Mouse (Mus musculus) CH12.LX (cell line): ENCODE data around the gene Gm5965. TPM values are rescaled to one million over a fixed set of nuclear protein-coding genes. Genes with fewer than 3 reads are reported as not detected.

Experiments
- DNase-seq: peaks from one replicate; pipeline ENCODE4 v3.0.0-alpha.2; 2013; ENCODE audit errors: extremely low read depth
- H3K27ac ChIP-seq: 2 replicates; pipeline ENCODE4 v1.5.1; 2012; ENCODE audit warnings: low read depth, mild to moderate bottlenecking, control low read depth, moderate library complexity; ENCODE audit not compliant: insufficient read depth
- H3K27me3 ChIP-seq: replicated peaks from 2 replicates; pipeline ENCODE3; 2012; ENCODE audit warnings: inconsistent platforms
- H3K36me3 ChIP-seq, 2 experiments: replicated peaks in 1 of 2; 2 replicates each; pipeline versions ENCODE3 to v1.6.1; 2012; ENCODE audit warnings: inconsistent platforms in 1 of 2, low read length in 1 of 2, mild to moderate bottlenecking in 1 of 2, mixed read lengths in 1 of 2, moderate library complexity in 1 of 2; ENCODE audit not compliant: control insufficient read depth in 1 of 2, insufficient read depth in 1 of 2
- H3K4me1 ChIP-seq, 2 experiments: 2 replicates each; pipeline ENCODE4 v1.6.1; 2012; ENCODE audit warnings: inconsistent platforms in 1 of 2, moderate library complexity in 1 of 2; ENCODE audit not compliant: insufficient read depth in 2 of 2, control insufficient read depth in 1 of 2
- H3K4me2 ChIP-seq: 2 replicates; pipeline ENCODE4 v1.6.1; 2012; ENCODE audit warnings: low read depth, mild to moderate bottlenecking, control low read depth; ENCODE audit not compliant: poor library complexity, insufficient read depth, severe bottlenecking
- H3K4me3 ChIP-seq, 3 experiments: fragments of 150-350 bp in 1 of 3; sonication (generic) in 1 of 3; replicated peaks in 1 of 3; 2 replicates each; pipeline versions ENCODE3 to v1.5.1; 2011 to 2012; ENCODE audit warnings: low read depth in 2 of 3, low read length in 2 of 3, mild to moderate bottlenecking in 2 of 3, moderate library complexity in 2 of 3, control low read depth in 1 of 3, improper control_type of control experiment in 1 of 3, inconsistent platforms in 1 of 3, mixed read lengths in 1 of 3; ENCODE audit not compliant: poor library complexity in 1 of 3
- H3K79me2 ChIP-seq: replicated peaks from 2 replicates; pipeline ENCODE4 v1.6.1; 2012; ENCODE audit warnings: mild to moderate bottlenecking, moderate library complexity; ENCODE audit not compliant: control insufficient read depth, poor library complexity, insufficient read depth, severe bottlenecking; ENCODE audit errors: extremely low read depth
- H3K9ac ChIP-seq: 2 replicates; pipeline ENCODE4 v1.6.1; 2012; ENCODE audit warnings: low read depth, mild to moderate bottlenecking, control low read depth, moderate library complexity; ENCODE audit not compliant: insufficient read depth
- H3K9me3 ChIP-seq: replicated peaks from 2 replicates; pipeline ENCODE3; 2012; ENCODE audit warnings: low read length, inconsistent platforms, mixed read lengths
- BHLHE40 ChIP-seq: IDR thresholded peaks from 2 replicates; pipeline ENCODE4 v1.6.1; 2011; ENCODE audit warnings: mild to moderate bottlenecking, low read depth, low read length, improper control_type of control experiment
- CHD1 ChIP-seq: IDR thresholded peaks from 2 replicates; pipeline ENCODE4 v1.6.1; 2012; ENCODE audit warnings: low read depth, low read length, improper control_type of control experiment, inconsistent platforms
- CTCF ChIP-seq, 2 experiments: IDR thresholded peaks in 1 of 2; conservative IDR thresholded peaks in 1 of 2; 2 replicates each; pipeline ENCODE4 v1.5.1; 2011 to 2012; ENCODE audit warnings: low read depth in 2 of 2, low read length in 2 of 2, improper control_type of control experiment in 1 of 2, inconsistent platforms in 1 of 2, mild to moderate bottlenecking in 1 of 2, moderate library complexity in 1 of 2
- E2F4 ChIP-seq: IDR thresholded peaks from 2 replicates; pipeline ENCODE4 v1.6.1; 2011; ENCODE audit warnings: low read depth, low read length, improper control_type of control experiment; ENCODE audit not compliant: insufficient replicate concordance
- EP300 ChIP-seq: IDR thresholded peaks from 2 replicates; pipeline ENCODE4 v1.6.1; 2011; ENCODE audit warnings: low read length, improper control_type of control experiment
- GABPA ChIP-seq: IDR thresholded peaks from 2 replicates; pipeline ENCODE4 v1.6.1; 2012; ENCODE audit warnings: low read depth, low read length, improper control_type of control experiment, inconsistent platforms; ENCODE audit not compliant: insufficient replicate concordance
- IRF4 ChIP-seq: IDR thresholded peaks from 2 replicates; pipeline ENCODE4 v1.6.1; 2014; ENCODE audit warnings: low read depth, mild to moderate bottlenecking, inconsistent platforms, low read length, improper control_type of control experiment
- JUN ChIP-seq: IDR thresholded peaks from 2 replicates; pipeline ENCODE4 v1.6.1; 2011; ENCODE audit warnings: low read depth, mild to moderate bottlenecking, low read length, improper control_type of control experiment, moderate library complexity; ENCODE audit not compliant: insufficient read depth
- MAZ ChIP-seq: IDR thresholded peaks from 2 replicates; pipeline ENCODE4 v1.6.1; 2012; ENCODE audit warnings: low read depth, mild to moderate bottlenecking, inconsistent platforms, low read length, improper control_type of control experiment, moderate library complexity
- MEF2A ChIP-seq: IDR thresholded peaks from 2 replicates; pipeline ENCODE4 v1.6.1; 2014; ENCODE audit warnings: low read depth, mild to moderate bottlenecking, inconsistent platforms, low read length, improper control_type of control experiment, borderline replicate concordance
- MXI1 ChIP-seq: IDR thresholded peaks from 2 replicates; pipeline ENCODE4 v1.6.1; 2011; ENCODE audit warnings: mild to moderate bottlenecking, low read depth, low read length, improper control_type of control experiment
- MYC ChIP-seq: IDR thresholded peaks from 2 replicates; pipeline ENCODE4 v1.6.1; 2011; ENCODE audit warnings: low read depth, mild to moderate bottlenecking, improper control_type of control experiment, low read length
- PAX5 ChIP-seq: IDR thresholded peaks from 2 replicates; pipeline ENCODE4 v1.6.1; 2012; ENCODE audit warnings: low read length, inconsistent platforms, mixed read lengths
- POLR2A ChIP-seq: IDR thresholded peaks from 2 replicates; pipeline ENCODE4 v1.6.1; 2011; ENCODE audit warnings: low read depth, mild to moderate bottlenecking, improper control_type of control experiment, low read length
- POLR2AphosphoS2 ChIP-seq: IDR thresholded peaks from 2 replicates; pipeline ENCODE4 v1.6.1; 2011; ENCODE audit warnings: low read depth, low read length, improper control_type of control experiment
- SMC3 ChIP-seq: IDR thresholded peaks from 2 replicates; pipeline ENCODE4 v1.6.1; 2011; ENCODE audit warnings: low read depth, low read length, improper control_type of control experiment
- TBP ChIP-seq: conservative IDR thresholded peaks from 2 replicates; pipeline ENCODE4 v1.6.1; 2011; ENCODE audit warnings: low read depth, low read length, improper control_type of control experiment
- USF1 ChIP-seq: IDR thresholded peaks from 2 replicates; pipeline ENCODE4 v1.6.1; 2014; ENCODE audit warnings: low read depth, mild to moderate bottlenecking, inconsistent platforms, low read length, improper control_type of control experiment
- USF2 ChIP-seq: conservative IDR thresholded peaks from 2 replicates; pipeline ENCODE4 v1.6.1; 2011; ENCODE audit warnings: low read depth, low read length, improper control_type of control experiment
- ZC3H11A ChIP-seq: IDR thresholded peaks from 2 replicates; pipeline ENCODE4 v1.6.1; 2012; ENCODE audit warnings: low read depth, mild to moderate bottlenecking, inconsistent platforms, low read length, improper control_type of control experiment
- ZMIZ1 ChIP-seq: IDR thresholded peaks from 2 replicates; pipeline ENCODE4 v1.6.1; 2012; ENCODE audit warnings: low read depth, mild to moderate bottlenecking, inconsistent platforms, low read length, improper control_type of control experiment
- ZNF384 ChIP-seq: IDR thresholded peaks from 2 replicates; pipeline ENCODE4 v1.6.1; 2012; ENCODE audit warnings: low read depth, low read length, improper control_type of control experiment, inconsistent platforms
- dilution Hi-C: fragments of 300-500 bp; cut with MboI; formaldehyde crosslinking; loops from 2 replicates; pipeline ENCODE4 v1.14.3; 2020; ENCODE audit warnings: low sequenced_read_pairs; ENCODE audit not compliant: extremely low pct_unique_long_range_greater_than_20kb, extremely low pct_ligation_motif_present
- in situ Hi-C: fragments of 300-500 bp; cut with MboI; formaldehyde crosslinking; loops from 3 replicates; pipeline ENCODE4 v1.14.3; 2019; ENCODE audit warnings: low sequenced_read_pairs, low pct_ligation_motif_present, low pct_unique_long_range_greater_than_20kb, mixed read lengths
- polyA plus RNA-seq: library from polyadenylated mRNA; unstranded; fragments of >175 nt; gene quantifications from 2 replicates; pipeline ENCODE4 v1.2.1, GENCODE M21; 2012; ENCODE audit warnings: low read depth; ENCODE audit not compliant: insufficient read length
- total RNA-seq, 2 experiments: library from RNA; depleted of rRNA; stranded (reverse); fragments of 300-350 nt in 1 of 2; fragments of >200 nt in 1 of 2; gene quantifications; 2 replicates each; pipeline ENCODE4 v1.2.3; 2012 to 2014

Gm5965 gene
- total RNA-seq (2012; rRNA removed) (not detected in 2 replicates), total RNA-seq (2014; rRNA removed) (not detected in 2 replicates), polyA plus RNA-seq (not detected in 2 replicates)

GRCm38 (mm10) chr16:88777596-88777995 lies at the start of gene Gm5965:
Gene Gm5965, plus strand, starts transcription at chr16:88777896.
- no peaks in the 10 kb centered on the region for H3K4me1 ChIP-seq
- no peaks in the 10 kb centered on the region for H3K79me2 ChIP-seq
- H3K4me2 ChIP-seq = no peak within 1 kb of the TSS
- H3K36me3 ChIP-seq = no peaks in the 10 kb centered on the region
- no peak within 1 kb of the TSS for H3K27ac ChIP-seq
- TF ChIP-seq CTCF (conservative IDR thresholded peaks at IDR 0.05 in 1 of 2, IDR thresholded peaks at IDR 0.05 in 1 of 2; ENCODE audit: low read depth in 2 of 2, low read length in 2 of 2) = no peak
- TF ChIP-seq CHD1 = no peak
- no peak for TF ChIP-seq E2F4
- TF ChIP-seq ZC3H11A = no peak
- TF ChIP-seq USF1 = no peak
- TF ChIP-seq ZNF384 = no peak
- TF ChIP-seq USF2 = no peak
- no peak for TF ChIP-seq GABPA
- no peak for TF ChIP-seq IRF4
- no peak for TF ChIP-seq MXI1
- TF ChIP-seq JUN = no peak
- TF ChIP-seq MEF2A = no peak
- no peak for TF ChIP-seq BHLHE40
- TF ChIP-seq TBP = no peak
- TF ChIP-seq MAZ = no peak
- no peaks in the 10 kb centered on the region for H3K27me3 ChIP-seq
- in situ Hi-C loops = no loop called here
- peaks cover 51% of the 10 kb centered on the region for H3K9me3 ChIP-seq
- dilution Hi-C loops = no loop called here
- no peak for DNase-seq
- H3K9ac ChIP-seq = no peak within 1 kb of the TSS
- no peak within 1 kb of the TSS for H3K4me3 ChIP-seq

DNA sequence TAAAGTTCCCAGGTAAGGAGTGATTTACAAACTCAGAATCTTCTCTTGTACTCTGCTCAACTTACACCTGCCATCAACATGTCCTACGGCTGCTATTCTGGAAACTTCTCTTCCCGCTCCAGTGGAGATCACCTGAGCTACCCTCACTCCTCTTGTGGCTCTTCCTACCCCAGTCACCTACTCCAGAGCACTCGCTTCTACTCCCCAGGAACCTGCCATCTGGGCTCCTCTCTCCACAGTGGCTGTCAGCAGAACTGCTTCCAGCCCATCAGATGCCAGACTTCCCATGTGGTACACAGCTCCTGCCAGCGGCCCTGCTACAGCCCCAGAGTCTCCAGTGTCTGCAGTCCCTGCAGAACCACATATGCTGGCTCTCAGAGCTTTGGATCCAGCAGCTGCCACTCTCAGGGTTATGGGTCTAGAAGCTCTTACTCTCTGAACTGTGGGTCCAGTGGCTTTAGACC lies 48.9 kb upstream of the Gm5965 start, which contains the start of gene Krtap13-1:
Gene Krtap13-1 (plus strand): TSS at position 51 of the 464 bp plus-strand sequence.
- dilution Hi-C loops (no loop called here), in situ Hi-C loops (no loop called here)
- no peaks in the 10 kb centered on the region for H3K27me3 ChIP-seq
- H3K79me2 ChIP-seq = no peaks in the 10 kb centered on the region
- no peak within 1 kb of the TSS for H3K4me2 ChIP-seq
- H3K9ac ChIP-seq = no peak within 1 kb of the TSS
- H3K27ac ChIP-seq = no peak within 1 kb of the TSS
- no peak for DNase-seq
- no peaks in the 10 kb centered on the region for H3K4me1 ChIP-seq
- H3K36me3 ChIP-seq = no peaks in the 10 kb centered on the region
- H3K9me3 ChIP-seq = peaks cover 53% of the 10 kb centered on the region
- no peak for TF ChIP-seq MYC
- no peak for TF ChIP-seq EP300
- no peak for TF ChIP-seq TBP
- no peak for TF ChIP-seq BHLHE40
- no peak for TF ChIP-seq POLR2A
- TF ChIP-seq SMC3 = no peak
- no peak for TF ChIP-seq MEF2A
- TF ChIP-seq POLR2AphosphoS2 = no peak
- TF ChIP-seq MXI1 = no peak
- TF ChIP-seq ZNF384 = no peak
- TF ChIP-seq PAX5 = no peak
- TF ChIP-seq E2F4 = no peak
- TF ChIP-seq ZC3H11A = no peak
- TF ChIP-seq USF2 = no peak
- TF ChIP-seq ZMIZ1 = no peak
- H3K4me3 ChIP-seq = no peak within 1 kb of the TSS
